Mouse (Mus musculus): ENCODE results near the gene Efcab6.

- TF ChIP-seq POLR2A (IDR thresholded peaks at IDR 0.05; ENCODE audit: borderline replicate concordance, low read depth, low read length) (no peak), CTCF (IDR thresholded peaks at IDR 0.05; ENCODE audit: low read depth, low read length) (no peak)
Observed at GRCm38 (mm10) chr15:83938466-83938865, 126.7 kb downstream of the Efcab6 start.

All from bone marrow macrophage, adult 2 months (primary cell).